Mouse (Mus musculus) adrenal gland (tissue): ENCODE measurements around the gene Prkab2.

Experiments
- intact Hi-C: fragments of 180-260 bp; cut with DNase I; formaldehyde crosslinking; loops from one replicate; pipeline ENCODE4 v1.15.1; 2025
- long read RNA-seq, 2 experiments: library from polyadenylated mRNA; unstranded; transcript quantifications; one replicate each; pipeline ENCODE4 v2.0.0; 2020; ENCODE audit warnings: borderline replicate concordance in 1 of 2; ENCODE audit not compliant: insufficient replicate concordance in 1 of 2

Prkab2 gene
- long read RNA-seq, experiment 1, partial matches to known transcripts = 1 of 4 reads
- long read RNA-seq, experiment 1, other reads (novel, unspliced or antisense) = 3 of 4 reads
- long read RNA-seq, experiment 2, partial matches to known transcripts = 1 of 3 reads
- long read RNA-seq, experiment 2, other reads (novel, unspliced or antisense) = 2 of 3 reads

DNA sequence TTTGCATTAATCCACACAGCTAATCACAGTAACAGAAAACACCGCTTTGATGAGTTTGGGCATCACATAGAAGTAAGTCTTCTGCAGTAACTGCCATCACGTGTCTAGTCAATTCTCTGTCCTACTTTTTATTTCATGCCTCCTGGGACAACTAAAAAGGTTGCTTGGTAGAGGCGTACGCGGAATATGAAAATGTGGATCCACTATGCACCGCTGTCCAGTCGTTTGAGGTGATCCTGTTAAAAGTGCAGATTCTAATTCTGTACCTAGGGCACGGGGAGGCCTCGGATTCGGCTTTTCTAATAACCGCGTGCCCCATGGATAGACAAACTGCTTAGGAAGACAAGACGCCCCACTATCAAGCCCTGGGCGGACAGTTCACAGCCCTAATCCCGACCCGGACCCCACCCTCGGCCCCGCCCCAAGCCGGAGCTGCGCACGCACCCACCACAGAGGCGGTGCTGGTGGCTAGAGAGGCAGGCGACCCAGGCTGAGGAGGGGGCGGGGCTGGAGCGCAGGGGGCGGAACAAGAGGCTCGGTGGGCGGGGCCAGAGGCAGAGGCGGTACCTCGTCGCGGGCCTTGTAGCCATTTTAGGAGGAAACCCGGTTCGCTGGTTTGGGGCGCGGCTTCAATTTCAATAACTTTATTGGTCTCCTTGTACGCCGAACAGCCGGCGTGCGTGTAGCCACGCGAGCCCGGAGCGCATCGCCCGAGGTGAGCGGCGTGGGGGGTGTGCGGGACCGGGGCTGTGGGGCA is at the start of gene Prkab2:
Gene Prkab2 (plus strand): TSS at position 539 of the 757 bp plus-strand sequence.
- intact Hi-C loops = loop anchor here (5.0 kb wide), 1 partner anchor 46 kb away; the partner anchor contains the start of gene Chd1l

DNA sequence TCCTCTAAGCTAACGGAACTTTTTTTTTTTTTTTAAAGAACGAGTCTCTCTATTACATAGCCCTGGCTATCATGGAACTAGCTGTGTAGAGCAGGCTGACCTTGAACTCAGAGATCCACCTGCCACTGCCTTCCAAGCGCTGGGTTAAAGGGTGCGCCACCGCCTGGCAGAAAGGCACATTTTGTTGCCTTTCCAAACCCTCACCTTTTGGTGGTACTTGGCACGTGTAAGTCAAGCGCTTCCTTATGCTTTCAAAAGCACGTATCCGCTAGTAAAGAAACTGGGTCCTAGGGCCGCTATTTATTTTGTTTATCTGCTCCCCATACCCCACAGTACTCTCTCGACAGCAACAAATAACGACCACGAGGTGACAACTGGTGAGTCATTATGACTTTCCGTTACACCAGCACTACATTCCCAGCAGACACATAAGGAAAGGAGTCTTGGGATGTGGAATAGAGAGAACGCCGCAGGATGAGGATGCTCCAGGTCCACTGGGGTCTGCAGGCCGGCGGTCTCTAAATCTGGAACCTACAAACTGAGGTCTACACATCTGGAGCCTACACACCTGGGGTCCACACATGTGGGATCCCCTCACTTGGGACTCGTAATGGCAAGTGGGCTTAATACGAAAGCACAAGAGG is 48.7 kb upstream of the Prkab2 start:
- intact Hi-C loops = no loop called here

DNA sequence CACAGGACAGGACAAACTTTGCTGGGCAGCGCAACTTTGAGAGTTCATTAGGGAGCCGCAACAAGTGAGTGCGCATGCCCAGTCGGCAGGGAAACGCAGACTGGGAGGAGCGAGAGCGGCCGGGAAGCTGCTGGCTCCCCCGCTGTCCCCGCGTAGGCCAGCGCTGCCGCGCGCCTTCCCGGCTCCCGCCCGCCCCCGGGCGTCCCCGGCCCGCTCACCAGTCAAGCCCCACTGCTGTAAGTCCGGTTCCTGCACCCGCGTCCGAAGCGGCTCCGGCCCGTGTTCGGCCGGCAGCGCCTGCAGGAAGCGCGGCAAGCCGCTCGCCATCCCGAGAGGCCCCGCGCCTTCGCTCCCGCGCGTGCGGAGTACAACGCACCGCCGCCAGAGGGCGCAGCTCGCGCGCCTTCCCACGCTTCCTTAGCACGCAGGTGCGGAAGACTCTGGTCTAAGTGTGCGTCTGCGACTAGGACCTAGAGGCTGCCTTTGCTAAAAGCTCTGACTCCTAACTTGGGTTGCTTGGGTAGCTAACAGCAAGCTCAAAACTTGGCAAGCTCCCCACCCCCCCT is 48.1 kb upstream of the Prkab2 start, which contains the start of gene Chd1l:
Gene Chd1l (minus strand): TSS at position 359 of the 566 bp plus-strand sequence.
- intact Hi-C loops = loop anchor here (5.0 kb wide), 1 partner anchor 47 kb away; the partner anchor contains the start of gene Prkab2

DNA sequence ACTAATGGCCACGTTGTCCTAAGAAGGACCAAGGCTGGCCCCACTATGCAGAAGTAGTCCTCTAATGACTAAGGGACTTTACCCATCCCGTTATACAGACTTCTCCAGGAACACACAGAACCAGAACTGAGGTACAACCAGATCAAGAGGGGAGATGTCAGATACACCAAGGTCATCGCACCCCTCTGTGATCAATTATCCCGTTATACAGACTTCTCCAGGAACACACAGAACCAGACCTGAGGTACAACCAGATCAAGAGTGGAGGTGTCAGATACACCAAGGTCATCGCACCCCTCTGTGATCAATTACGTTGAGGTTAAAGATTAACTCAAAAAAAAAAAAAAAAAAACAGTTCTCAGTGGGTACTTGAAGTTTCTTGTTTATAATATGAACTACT is 47.0 kb upstream of the Prkab2 start:
- intact Hi-C loops = loop anchor here (5.0 kb wide), 1 partner anchor 46 kb away; the partner anchor contains the start of gene Prkab2

DNA sequence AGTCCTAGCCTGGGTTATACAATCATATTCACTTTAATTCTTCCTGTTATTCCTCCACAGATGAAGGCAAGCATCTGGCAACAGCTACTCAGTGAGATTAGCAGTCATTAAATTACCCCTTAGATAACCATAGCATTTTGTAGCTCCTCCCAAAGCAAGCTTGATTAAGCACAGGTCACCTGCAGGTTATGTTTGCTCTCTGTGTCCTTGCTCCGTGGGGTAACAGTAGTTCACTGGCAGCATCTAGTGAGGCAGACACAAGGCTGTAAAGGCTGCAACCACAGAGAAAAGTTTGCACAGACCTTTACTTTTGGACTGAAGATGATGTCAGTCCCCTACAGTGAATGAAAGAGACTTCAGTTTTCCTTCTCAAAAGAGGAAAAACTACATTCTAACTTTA is 42.8 kb upstream of the Prkab2 start:
- intact Hi-C loops = no loop called here

DNA sequence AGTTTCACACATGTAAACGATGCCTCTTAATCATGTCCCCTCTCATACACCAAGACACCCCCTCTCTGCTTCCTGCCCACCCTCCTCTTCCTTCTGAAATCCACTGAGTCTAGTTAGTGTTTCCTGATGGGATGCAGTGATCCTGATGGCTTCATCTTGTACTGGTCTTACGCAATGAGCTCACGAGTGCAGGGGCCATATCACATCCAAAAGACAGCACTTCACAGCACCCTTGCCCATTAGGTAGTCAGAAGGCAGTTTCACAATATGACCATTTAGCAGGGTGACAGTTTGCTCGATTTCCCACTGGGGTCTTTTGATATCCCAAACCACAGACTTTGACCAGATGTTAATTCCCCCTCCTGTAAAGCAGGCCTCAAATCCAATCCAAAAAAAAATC is 42.1 kb upstream of the Prkab2 start:
- intact Hi-C loops = no loop called here

DNA sequence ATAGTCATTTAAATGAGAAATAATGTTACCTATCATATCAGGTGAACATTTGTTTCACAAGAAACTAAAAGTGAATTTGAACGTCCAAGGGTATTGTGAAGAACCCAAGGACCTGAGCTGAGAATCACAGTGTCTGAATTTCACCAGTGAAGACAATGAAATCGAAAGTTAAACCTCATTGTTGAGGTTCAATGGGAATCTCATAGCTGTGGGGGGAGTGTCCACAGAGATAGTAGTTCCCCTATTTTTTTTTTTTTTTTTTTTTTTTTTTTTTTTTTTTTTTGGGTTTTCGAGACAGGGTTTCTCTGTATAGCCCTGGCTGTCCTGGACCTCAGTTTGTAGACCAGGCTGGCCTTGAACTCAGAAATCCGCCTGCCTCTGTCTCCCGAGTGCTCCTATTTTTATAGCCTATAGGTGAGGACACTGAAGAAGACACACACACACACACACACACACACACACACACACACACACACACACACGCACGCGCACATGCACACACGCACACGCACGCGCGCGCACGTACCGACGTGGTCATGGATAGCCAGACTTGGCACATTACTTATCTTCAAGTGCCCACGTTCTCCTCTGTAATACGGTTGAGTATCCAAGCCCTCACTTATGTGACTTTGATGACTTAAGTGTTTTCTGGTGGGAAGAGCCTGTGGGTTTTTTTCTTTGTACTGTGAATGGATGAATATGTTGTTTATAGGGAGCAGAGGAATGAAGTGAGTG is 40.7 kb upstream of the Prkab2 start:
- intact Hi-C loops = no loop called here

DNA sequence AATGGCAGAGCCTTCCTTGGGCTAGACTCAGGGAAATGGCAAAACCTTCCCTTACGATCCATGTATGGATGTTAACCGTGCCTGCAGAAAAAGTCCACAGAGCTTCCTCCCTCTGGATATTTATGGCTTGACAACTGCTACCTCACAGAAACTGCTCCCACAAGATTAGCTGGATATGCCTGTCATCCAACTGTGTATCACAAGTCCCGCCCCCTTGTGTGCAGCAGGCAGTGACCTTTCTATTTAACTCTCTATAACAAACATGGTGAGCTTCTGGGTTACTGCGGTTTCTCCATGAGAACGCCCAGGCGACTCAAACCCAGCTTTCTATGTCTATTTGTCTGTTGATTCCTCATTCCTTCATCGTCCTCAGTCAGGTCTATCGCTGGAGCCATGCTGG is 40.1 kb upstream of the Prkab2 start:
- intact Hi-C loops = no loop called here

DNA sequence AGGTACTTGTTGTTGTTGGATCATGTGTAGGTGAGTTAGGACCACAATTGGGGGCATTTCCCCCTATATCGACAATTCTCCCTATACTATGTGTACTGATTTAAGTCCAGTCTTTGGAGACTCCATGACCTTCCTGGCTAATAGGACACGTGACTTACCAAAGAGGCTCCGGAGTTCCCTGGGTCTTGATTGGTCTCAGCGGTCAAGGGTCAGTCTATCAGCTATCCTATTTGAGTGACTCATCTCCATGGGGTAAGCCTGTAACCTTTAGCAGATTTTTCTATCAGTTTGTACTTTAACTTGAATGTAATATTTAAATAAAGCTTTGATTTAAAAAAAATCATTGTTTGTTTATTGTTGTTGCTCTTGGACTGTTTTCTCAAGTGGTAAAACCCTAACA is 37.3 kb upstream of the Prkab2 start:
- intact Hi-C loops = no loop called here

DNA sequence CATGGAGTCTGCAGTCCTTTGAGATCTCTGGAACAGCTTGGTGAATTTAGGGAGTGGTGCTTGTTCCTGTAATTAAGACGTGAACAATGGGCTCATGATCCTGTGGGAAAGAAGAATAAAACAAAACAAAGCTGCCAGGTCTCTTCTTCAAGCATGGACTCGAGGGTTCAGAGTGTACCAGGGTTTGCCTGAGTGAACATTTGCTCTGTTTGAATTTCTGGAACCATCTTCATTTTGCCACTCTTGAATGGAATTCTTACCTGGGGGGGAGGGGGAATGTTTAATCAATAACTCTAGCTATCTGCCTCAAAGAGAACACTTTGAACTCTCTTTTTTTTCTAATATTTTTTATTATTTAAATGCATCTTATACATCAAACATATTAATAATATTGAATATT is 33.4 kb upstream of the Prkab2 start:
- intact Hi-C loops = no loop called here

DNA sequence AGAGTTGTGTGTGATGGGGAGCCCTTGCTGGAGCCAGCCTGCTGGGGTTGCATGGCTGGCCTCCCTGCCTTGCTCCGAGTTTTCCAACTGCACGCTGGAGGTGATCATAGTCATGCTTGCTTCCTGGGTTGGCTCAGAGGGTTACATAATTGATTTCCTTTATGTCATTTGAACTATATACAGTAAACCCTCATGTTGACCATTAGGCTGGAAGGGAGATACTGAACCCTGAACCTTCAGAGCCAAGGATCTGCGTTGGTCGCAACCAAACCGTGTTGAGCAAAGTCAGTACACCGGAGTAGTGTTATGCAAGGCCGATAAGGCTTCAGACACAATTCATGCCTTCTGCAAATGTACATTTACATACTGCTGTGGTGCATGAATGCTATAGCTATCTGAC is 30.1 kb upstream of the Prkab2 start:
- intact Hi-C loops = no loop called here

DNA sequence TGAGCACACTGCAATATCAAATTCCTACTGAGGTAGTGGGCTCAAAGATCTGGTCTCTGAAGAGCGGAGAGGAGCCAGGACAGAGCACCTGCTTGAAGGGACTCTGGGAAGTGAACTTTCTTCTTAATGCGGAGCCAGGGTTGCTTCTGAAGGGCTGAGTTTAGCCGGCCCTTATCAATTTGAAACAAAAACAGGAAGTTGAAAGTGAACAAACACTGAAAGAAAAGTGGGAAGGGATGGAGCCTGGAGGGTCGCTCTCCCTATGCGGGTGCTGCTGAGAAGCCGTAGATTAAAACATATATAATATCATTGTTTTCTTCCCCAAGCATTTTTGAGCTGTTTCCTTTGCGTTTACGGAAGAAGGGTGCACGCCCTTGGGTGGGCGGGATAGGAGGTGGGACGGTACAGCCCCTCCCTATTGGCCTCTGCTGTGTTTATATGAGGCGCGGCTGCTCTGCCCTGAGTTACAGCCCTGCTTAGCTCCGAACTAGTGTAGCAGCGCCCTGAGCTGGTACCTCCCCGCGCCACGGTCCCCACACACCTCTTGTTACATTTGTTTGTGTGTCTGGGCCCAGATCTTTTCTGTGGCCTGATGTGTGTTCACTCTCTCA is 29.5 kb upstream of the Prkab2 start, which contains the start of gene Fmo5:
Gene Fmo5 (plus strand): TSS at position 414 of the 611 bp plus-strand sequence.
- intact Hi-C loops = no loop called here

DNA sequence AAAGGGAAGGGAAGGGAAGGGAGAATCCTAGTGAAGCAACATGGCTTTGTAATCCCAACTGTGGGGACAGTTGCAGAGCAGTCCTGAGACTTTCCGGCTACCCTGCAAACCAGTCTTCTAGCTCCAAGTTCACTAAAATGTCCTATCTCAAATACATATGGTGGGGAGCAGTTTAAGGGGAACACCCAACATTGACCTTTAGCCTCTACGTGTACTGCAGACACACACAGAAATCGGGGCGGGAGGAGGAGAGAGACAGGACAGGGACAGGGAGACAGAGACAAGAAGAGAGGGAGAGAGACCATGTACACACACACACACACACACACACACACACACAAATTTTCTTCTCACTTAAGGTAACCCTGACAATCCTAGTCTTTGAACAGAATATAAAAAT is 28.1 kb upstream of the Prkab2 start:
- intact Hi-C loops = no loop called here

DNA sequence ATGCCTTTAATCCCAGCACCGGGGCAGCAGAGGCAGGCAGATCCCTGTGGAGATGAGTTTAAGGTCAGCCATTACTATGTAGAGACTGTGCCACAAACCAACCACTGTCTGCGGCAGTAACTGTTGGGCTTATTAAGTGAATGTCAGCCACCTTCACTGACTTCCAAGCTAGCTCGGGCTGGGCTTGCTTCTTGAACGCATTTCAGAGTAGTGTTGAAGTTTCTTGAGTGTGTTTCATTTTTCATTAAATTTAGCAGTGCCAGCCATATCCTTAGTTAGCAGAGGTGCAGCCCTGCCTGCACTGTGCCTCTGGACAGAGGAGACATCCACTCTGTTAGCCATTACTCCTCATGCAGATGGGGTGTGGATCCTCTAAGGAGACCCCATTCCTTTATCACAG is 27.2 kb upstream of the Prkab2 start:
- intact Hi-C loops = no loop called here

DNA sequence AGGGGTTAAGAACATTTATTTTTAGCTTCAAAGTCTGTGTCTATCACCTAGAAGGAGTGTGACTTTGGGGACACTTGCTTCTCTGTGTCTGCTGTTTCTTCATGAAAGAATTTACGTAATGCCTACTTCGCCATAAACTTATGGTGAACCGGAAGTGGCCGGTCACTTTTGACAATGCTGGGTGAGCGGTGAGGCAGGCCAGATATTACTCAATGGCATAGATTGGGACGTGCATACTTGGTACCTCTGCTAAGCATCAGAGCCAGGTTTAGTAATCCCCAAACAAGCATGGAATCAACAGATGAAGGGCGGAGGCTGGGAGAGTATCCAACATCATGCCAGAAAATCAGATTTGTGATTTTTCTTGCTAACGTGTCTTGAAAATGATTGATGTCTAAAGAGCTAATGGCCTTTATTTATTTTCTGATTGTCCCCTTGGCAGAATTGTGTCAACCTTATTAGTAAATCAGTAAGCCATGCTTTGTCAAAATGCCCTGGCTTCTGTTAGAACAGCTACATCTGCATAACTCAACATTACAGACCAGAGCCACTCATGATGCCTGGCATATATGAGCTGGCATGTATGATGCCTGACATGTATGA is 26.6 kb upstream of the Prkab2 start:
- intact Hi-C loops = no loop called here

DNA sequence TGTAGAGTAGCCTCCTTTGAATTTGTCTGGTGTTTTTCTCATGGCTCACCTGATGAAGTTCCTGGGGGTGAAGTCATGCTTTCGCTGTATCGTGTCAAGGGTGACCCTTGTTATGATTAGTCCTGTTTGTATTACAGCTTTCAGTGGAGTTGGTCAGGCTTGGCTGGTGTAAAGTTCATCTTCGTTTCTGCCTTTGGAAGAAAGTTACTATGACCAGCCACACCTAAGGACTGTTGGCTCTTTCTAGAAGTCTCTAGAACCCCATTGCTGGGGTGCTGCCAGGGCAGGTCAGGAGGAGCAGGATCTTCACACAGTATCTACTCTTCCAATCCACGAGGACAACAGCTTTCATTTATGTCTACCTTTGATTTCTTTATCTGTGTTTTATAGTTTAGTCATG is 24.5 kb upstream of the Prkab2 start:
- intact Hi-C loops = no loop called here

DNA sequence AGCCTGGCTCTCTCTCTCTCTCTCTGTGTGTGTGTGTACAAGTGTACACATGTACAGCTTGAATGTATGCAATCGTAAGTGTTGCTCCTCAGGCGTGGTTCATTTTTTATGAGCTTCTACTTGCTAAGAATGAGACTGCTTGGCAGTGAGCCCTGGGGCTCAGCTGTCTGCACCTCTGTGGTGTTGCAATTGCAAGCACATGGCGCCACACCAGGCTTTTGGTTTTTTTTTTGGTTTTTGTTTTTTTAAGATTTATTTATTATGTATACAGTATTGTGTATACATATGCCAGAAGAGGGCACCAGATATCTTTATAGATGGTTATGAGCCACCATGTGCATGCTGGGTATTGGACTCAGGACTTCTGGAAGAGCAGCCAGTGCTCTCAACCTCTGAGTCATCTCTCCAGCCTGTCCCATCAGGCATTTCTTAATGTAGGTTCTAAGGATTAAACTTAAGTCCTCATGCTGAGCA is 23.7 kb upstream of the Prkab2 start:
- intact Hi-C loops = no loop called here

DNA sequence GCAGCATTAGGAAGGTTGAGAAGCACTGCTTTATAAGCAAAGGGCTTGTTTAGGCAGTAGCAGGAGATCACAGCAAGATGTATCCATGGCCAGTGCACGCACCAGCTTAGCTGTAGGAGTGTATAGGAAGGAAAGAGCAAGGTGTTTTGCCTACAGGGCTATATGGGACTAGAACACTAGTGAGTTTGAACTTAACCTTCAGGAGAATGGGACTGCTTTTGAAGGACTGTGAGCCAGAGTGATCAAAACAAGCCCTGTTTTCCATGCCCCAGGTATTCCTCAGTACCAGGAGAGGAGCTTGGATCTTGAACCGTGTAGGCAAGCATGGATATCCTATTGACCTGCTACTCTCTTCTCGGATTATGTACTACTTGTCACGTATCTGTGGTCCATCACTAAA is 16.6 kb upstream of the Prkab2 start:
- intact Hi-C loops = no loop called here

DNA sequence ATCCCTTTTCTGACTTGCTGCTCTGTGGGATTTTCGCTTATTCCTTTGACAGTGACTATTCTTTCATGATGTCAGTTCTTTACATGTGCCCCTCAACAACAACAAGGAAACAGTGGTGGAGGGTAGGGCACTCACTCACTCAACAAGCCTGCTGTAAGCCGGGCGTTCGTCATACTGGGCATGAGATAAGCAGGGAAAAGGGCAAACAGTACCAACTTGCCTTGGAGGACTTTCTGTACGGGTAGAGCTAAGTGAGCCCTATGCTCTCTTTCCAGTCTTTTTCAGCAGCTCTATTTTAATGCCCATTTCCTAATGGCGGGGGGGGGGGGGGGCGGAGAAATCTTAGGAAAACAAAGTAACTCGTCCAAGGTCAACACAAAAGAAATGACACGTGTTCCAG is 16.0 kb upstream of the Prkab2 start:
- intact Hi-C loops = no loop called here

DNA sequence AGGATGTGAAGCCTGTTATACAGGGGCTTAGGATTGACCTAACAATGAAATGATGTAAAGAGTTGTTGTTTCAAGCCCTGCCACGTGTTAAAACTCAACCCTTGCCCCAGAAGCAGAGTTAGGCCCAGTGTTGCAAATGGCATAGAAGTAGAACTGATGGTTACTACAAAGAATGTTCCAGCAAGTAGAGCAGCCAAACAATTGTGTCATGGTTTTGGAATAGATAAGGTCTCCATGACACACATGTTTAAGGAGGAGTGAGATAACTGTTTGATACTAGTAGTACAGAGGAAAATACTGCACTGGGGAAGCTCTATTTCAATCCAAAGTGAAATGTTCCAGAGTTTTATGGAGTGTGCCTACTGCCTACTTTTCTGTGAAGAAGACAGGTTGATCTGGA is 9.5 kb upstream of the Prkab2 start:
- intact Hi-C loops = no loop called here
